Mouse (Mus musculus): ENCODE data around the gene Gabrb1. TPM values are rescaled to one million over a fixed set of nuclear protein-coding genes. Genes with fewer than 3 reads are reported as not detected.

The Gabrb1 gene
- polyA plus RNA-seq, 1 experiment from 2014 or later = 0.43 TPM

- Histone ChIP-seq H3K27me3 (replicated peaks; ENCODE audit: control insufficient read depth, insufficient read depth, low read length) (no peaks in the 10 kb centered on the region), H3K4me2 (ENCODE audit: low read length) (no peak overlapping the region), H3K9me3 (ENCODE audit: control insufficient read depth, low read length) (no peaks in the 10 kb centered on the region), H3K4me3 (ENCODE audit: low read depth, low read length) (no peak overlapping the region), H3K9ac (ENCODE audit: low read length) (no peak overlapping the region), H3K4me1 (replicated peaks; ENCODE audit: control insufficient read depth, insufficient read depth, low read length) (no peaks in the 10 kb centered on the region), H3K27ac (ENCODE audit: low read depth) (no peak overlapping the region), H3K36me3 (ENCODE audit: control insufficient read depth, insufficient read depth, low read length) (no peaks in the 10 kb centered on the region)
- WGBS = 84% methylated on average over 2 of the region's 2 CpGs
- DNase-seq (ENCODE audit: low spot score) (no peak), ATAC-seq (replicated peaks; ENCODE audit: low FRiP score, low TSS enrichment, low read depth) (no peak)
These were observed 437.1 kb downstream of the Gabrb1 start for GRCm38 (mm10) chr5:72095015-72095414.

- H3K4me1 ChIP-seq (replicated peaks; ENCODE audit: control insufficient read depth, insufficient read depth, low read length) = no peaks in the 10 kb centered on the region
- H3K9me3 ChIP-seq (ENCODE audit: control insufficient read depth, low read length) = no peaks in the 10 kb centered on the region
- no peak overlapping the region for H3K4me3 ChIP-seq (ENCODE audit: low read depth, low read length)
- 72% methylated on average over 7 of the region's 7 CpGs for WGBS
- ATAC-seq (replicated peaks; ENCODE audit: low FRiP score, low TSS enrichment, low read depth) (no peak), DNase-seq (ENCODE audit: low spot score) (no peak)
- H3K36me3 ChIP-seq (ENCODE audit: control insufficient read depth, insufficient read depth, low read length) = no peaks in the 10 kb centered on the region
- no peak overlapping the region for H3K27ac ChIP-seq (ENCODE audit: low read depth)
- no peaks in the 10 kb centered on the region for H3K27me3 ChIP-seq (replicated peaks; ENCODE audit: control insufficient read depth, insufficient read depth, low read length)
- H3K4me2 ChIP-seq (ENCODE audit: low read length) = no peak overlapping the region
- H3K9ac ChIP-seq (ENCODE audit: low read length) = no peak overlapping the region
These were observed 446.5 kb downstream of the Gabrb1 start for GRCm38 (mm10) chr5:72104274-72104921.

GRCm38 (mm10) chr5:72122414-72123037, 464.6 kb downstream of the Gabrb1 start:
- WGBS = 81% methylated on average over 6 of the region's 6 CpGs
- DNase-seq (ENCODE audit: low spot score) = no peak

GRCm38 (mm10) chr5:72126681-72127080, 468.8 kb downstream of the Gabrb1 start:
- no peak overlapping the region for H3K4me3 ChIP-seq (ENCODE audit: low read depth, low read length)
- ATAC-seq (replicated peaks; ENCODE audit: low FRiP score, low TSS enrichment, low read depth) (no peak), DNase-seq (ENCODE audit: low spot score) (no peak)
- H3K36me3 ChIP-seq (ENCODE audit: control insufficient read depth, insufficient read depth, low read length) = no peaks in the 10 kb centered on the region
- H3K27ac ChIP-seq (ENCODE audit: low read depth) = no peak overlapping the region
- WGBS = 89% methylated on average over 4 of the region's 4 CpGs
- no peaks in the 10 kb centered on the region for H3K27me3 ChIP-seq (replicated peaks; ENCODE audit: control insufficient read depth, insufficient read depth, low read length)
- no peaks in the 10 kb centered on the region for H3K4me1 ChIP-seq (replicated peaks; ENCODE audit: control insufficient read depth, insufficient read depth, low read length)
- H3K9ac ChIP-seq (ENCODE audit: low read length) = no peak overlapping the region
- H3K9me3 ChIP-seq (ENCODE audit: control insufficient read depth, low read length) = no peaks in the 10 kb centered on the region
- no peak overlapping the region for H3K4me2 ChIP-seq (ENCODE audit: low read length)

More at GRCm38 (mm10) chr5:72122414-72123037, 464.6 kb downstream of the Gabrb1 start:
- no peak overlapping the region for H3K4me2 ChIP-seq (ENCODE audit: low read length)
- no peaks in the 10 kb centered on the region for H3K27me3 ChIP-seq (replicated peaks; ENCODE audit: control insufficient read depth, insufficient read depth, low read length)
- H3K9ac ChIP-seq (ENCODE audit: low read length) = no peak overlapping the region
- no peak overlapping the region for H3K4me3 ChIP-seq (ENCODE audit: low read depth, low read length)
- H3K36me3 ChIP-seq (ENCODE audit: control insufficient read depth, insufficient read depth, low read length) = no peaks in the 10 kb centered on the region
- no peak for ATAC-seq (replicated peaks; ENCODE audit: low FRiP score, low TSS enrichment, low read depth)
- no peak overlapping the region for H3K27ac ChIP-seq (ENCODE audit: low read depth)
- H3K4me1 ChIP-seq (replicated peaks; ENCODE audit: control insufficient read depth, insufficient read depth, low read length) = no peaks in the 10 kb centered on the region
- no peaks in the 10 kb centered on the region for H3K9me3 ChIP-seq (ENCODE audit: control insufficient read depth, low read length)

- H3K4me1 ChIP-seq (replicated peaks; ENCODE audit: control insufficient read depth, insufficient read depth, low read length) = no peaks in the 10 kb centered on the region
- no peak overlapping the region for H3K27ac ChIP-seq (ENCODE audit: low read depth)
- 56% methylated on average over 2 of the region's 2 CpGs for WGBS
- H3K9me3 ChIP-seq (ENCODE audit: control insufficient read depth, low read length) = no peaks in the 10 kb centered on the region
- no peak for ATAC-seq (replicated peaks; ENCODE audit: low FRiP score, low TSS enrichment, low read depth)
- H3K27me3 ChIP-seq (replicated peaks; ENCODE audit: control insufficient read depth, insufficient read depth, low read length) = no peaks in the 10 kb centered on the region
- no peak overlapping the region for H3K4me2 ChIP-seq (ENCODE audit: low read length)
- H3K4me3 ChIP-seq (ENCODE audit: low read depth, low read length) = no peak overlapping the region
- no peaks in the 10 kb centered on the region for H3K36me3 ChIP-seq (ENCODE audit: control insufficient read depth, insufficient read depth, low read length)
- no peak overlapping the region for H3K9ac ChIP-seq (ENCODE audit: low read length)
- no peak for DNase-seq (ENCODE audit: low spot score)
These were observed 476.0 kb downstream of the Gabrb1 start for GRCm38 (mm10) chr5:72133906-72134305.

- Histone ChIP-seq H3K27me3 (replicated peaks; ENCODE audit: control insufficient read depth, insufficient read depth, low read length) (no peaks in the 10 kb centered on the region), H3K4me1 (replicated peaks; ENCODE audit: control insufficient read depth, insufficient read depth, low read length) (no peaks in the 10 kb centered on the region), H3K36me3 (ENCODE audit: control insufficient read depth, insufficient read depth, low read length) (no peaks in the 10 kb centered on the region), H3K9me3 (ENCODE audit: control insufficient read depth, low read length) (no peaks in the 10 kb centered on the region), H3K4me2 (ENCODE audit: low read length) (no peak overlapping the region), H3K9ac (ENCODE audit: low read length) (no peak overlapping the region), H3K4me3 (ENCODE audit: low read depth, low read length) (no peak overlapping the region), H3K27ac (ENCODE audit: low read depth) (no peak overlapping the region)
- 91% methylated on average over 7 of the region's 7 CpGs for WGBS
- DNase-seq (ENCODE audit: low spot score) (no peak), ATAC-seq (replicated peaks; ENCODE audit: low FRiP score, low TSS enrichment, low read depth) (no peak)
These were observed 480.3 kb downstream of the Gabrb1 start for GRCm38 (mm10) chr5:72138256-72138655.

GRCm38 (mm10) chr5:72139619-72140018, 481.7 kb downstream of the Gabrb1 start:
- no peaks in the 10 kb centered on the region for H3K9me3 ChIP-seq (ENCODE audit: control insufficient read depth, low read length)
- H3K27me3 ChIP-seq (replicated peaks; ENCODE audit: control insufficient read depth, insufficient read depth, low read length) = no peaks in the 10 kb centered on the region
- no peak overlapping the region for H3K27ac ChIP-seq (ENCODE audit: low read depth)
- 73% methylated on average over 1 of the region's 1 CpGs for WGBS
- ATAC-seq (replicated peaks; ENCODE audit: low FRiP score, low TSS enrichment, low read depth) = no peak
- no peak overlapping the region for H3K9ac ChIP-seq (ENCODE audit: low read length)
- no peaks in the 10 kb centered on the region for H3K36me3 ChIP-seq (ENCODE audit: control insufficient read depth, insufficient read depth, low read length)
- no peak overlapping the region for H3K4me3 ChIP-seq (ENCODE audit: low read depth, low read length)
- H3K4me1 ChIP-seq (replicated peaks; ENCODE audit: control insufficient read depth, insufficient read depth, low read length) = no peaks in the 10 kb centered on the region
- DNase-seq (ENCODE audit: low spot score) = no peak
- no peak overlapping the region for H3K4me2 ChIP-seq (ENCODE audit: low read length)

GRCm38 (mm10) chr5:72148679-72149078, 490.8 kb downstream of the Gabrb1 start:
- H3K4me3 ChIP-seq (ENCODE audit: low read depth, low read length) = no peak overlapping the region
- no peaks in the 10 kb centered on the region for H3K4me1 ChIP-seq (replicated peaks; ENCODE audit: control insufficient read depth, insufficient read depth, low read length)
- no peaks in the 10 kb centered on the region for H3K9me3 ChIP-seq (ENCODE audit: control insufficient read depth, low read length)
- WGBS = 56% methylated on average over 5 of the region's 5 CpGs
- no peak for ATAC-seq (replicated peaks; ENCODE audit: low FRiP score, low TSS enrichment, low read depth)
- no peak for DNase-seq (ENCODE audit: low spot score)
- H3K4me2 ChIP-seq (ENCODE audit: low read length) = no peak overlapping the region
- H3K9ac ChIP-seq (ENCODE audit: low read length) = no peak overlapping the region
- H3K27me3 ChIP-seq (replicated peaks; ENCODE audit: control insufficient read depth, insufficient read depth, low read length) = no peaks in the 10 kb centered on the region
- no peak overlapping the region for H3K27ac ChIP-seq (ENCODE audit: low read depth)
- H3K36me3 ChIP-seq (ENCODE audit: control insufficient read depth, insufficient read depth, low read length) = no peaks in the 10 kb centered on the region

- 97% methylated on average over 5 of the region's 5 CpGs for WGBS
- no peak overlapping the region for H3K4me3 ChIP-seq (ENCODE audit: low read depth, low read length)
- H3K36me3 ChIP-seq (ENCODE audit: control insufficient read depth, insufficient read depth, low read length) = no peaks in the 10 kb centered on the region
- ATAC-seq (replicated peaks; ENCODE audit: low FRiP score, low TSS enrichment, low read depth) (no peak), DNase-seq (ENCODE audit: low spot score) (no peak)
- no peaks in the 10 kb centered on the region for H3K4me1 ChIP-seq (replicated peaks; ENCODE audit: control insufficient read depth, insufficient read depth, low read length)
- no peak overlapping the region for H3K4me2 ChIP-seq (ENCODE audit: low read length)
- H3K27ac ChIP-seq (ENCODE audit: low read depth) = no peak overlapping the region
- no peak overlapping the region for H3K9ac ChIP-seq (ENCODE audit: low read length)
- H3K9me3 ChIP-seq (ENCODE audit: control insufficient read depth, low read length) = no peaks in the 10 kb centered on the region
- no peaks in the 10 kb centered on the region for H3K27me3 ChIP-seq (replicated peaks; ENCODE audit: control insufficient read depth, insufficient read depth, low read length)
These were observed 493.0 kb downstream of the Gabrb1 start for GRCm38 (mm10) chr5:72150870-72151269.

Data from intestine, embryonic 14.5 days (tissue).